Mouse (Mus musculus) frontal cortex, postnatal 14 days (tissue): ENCODE data around the gene Mrpl20.

ENCODE experiments used
- DNase-seq, 2 experiments: peaks; one replicate each; pipeline ENCODE4 v3.0.0; 2022; ENCODE audit warnings: low spot score in 2 of 2

Gene Mrpl20

DNA sequence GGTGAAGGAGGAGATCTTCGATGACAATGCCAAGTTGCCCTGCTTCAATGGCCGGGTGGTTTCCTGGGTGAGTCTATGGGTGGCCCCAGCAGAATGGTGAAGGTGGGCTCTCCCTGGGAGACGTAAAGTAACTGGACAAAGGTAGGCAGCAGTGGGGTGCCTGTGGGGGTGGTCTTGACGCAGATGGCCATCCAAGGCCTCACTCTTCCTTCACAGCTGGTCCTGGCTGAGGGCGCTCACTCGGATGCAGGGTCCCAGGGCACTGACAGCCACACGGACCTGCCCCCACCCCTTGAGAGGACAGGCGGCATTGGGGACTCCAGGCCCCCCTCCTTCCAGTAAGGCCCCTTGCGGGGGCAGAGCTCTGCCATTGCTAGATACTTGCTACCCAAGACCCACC is 50.7 kb downstream of the Mrpl20 start:
- no peak for DNase-seq

GRCm38 (mm10) chr4:155854991-155855390 is 52.3 kb downstream of the Mrpl20 start:
- no peak for DNase-seq

DNA sequence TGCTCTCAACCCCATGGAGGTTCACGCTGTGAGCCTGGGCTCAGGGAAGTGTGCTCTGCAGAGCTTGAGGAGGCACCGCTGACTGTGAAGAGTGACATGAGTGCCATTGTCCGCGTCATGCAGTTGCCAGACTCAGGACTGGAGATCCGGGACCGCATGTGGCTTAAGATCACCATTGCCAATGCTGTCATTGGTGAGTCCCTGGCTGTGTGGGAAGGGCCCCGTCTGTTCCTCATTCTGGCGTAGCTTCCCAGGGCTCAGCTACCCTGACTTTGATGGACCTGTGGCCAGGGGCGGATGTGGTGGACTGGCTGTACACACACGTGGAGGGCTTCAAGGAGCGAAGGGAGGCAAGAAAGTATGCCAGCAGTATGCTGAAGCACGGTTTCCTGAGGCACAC is 53.4 kb downstream of the Mrpl20 start:
- DNase-seq, result no peak

DNA sequence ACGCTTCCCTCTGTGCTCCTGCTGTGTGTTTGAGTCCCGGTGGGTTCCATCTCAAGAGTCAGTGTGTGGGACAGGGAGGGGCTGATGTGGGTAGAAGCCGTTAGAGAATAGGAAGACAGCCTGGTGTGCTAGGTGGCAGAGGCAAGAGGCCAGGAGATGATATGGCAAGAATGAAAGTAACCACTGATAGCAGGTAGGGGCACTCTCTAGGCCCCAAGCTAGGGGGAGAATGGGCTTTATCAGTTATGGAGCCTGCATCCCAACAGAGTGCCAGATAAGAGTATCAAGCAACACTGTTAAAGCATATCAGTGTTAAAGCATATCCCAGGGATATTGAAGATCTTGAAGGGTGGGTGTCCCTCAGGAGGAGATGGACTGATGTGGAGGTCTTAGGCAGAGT is 54.2 kb downstream of the Mrpl20 start:
- DNase-seq, result no peak

- DNase-seq, result no peak
Measured at GRCm38 (mm10) chr4:155859318-155859717, 56.6 kb downstream of the Mrpl20 start.
